Mouse (Mus musculus): ENCODE data around the gene A530064D06Rik. TPM values are rescaled to one million over a fixed set of nuclear protein-coding genes. Genes with fewer than 3 reads are reported as not detected.
"Not testable (repeated sequence)": the region's sequence is repeated elsewhere in the genome, so short reads cannot be mapped to it uniquely, and the experiment has no call there.

The A530064D06Rik gene
- total RNA-seq (2021), result not detected
- long read RNA-seq, experiment 1, result 0 reads
- long read RNA-seq, experiment 2, result 0 reads

DNA sequence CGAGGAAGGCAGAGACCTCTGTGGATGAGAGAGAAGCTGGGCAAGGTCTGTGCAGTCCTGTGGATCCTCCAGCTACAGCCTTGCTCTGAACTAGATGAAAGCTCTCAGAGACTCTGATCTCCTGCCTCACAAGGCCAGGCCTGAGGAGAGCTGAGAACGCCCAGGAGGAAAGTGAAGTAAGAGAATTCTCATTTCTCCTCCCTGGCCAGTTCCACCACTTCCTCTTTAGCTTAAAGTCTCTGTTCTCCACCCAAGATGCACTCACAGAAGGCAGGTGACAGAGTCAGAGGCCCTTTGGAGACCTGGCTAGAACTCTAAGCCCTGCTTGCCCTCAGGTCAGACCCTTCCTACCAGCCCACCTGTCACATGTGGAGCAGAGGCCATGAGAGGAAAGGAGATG is at the start of gene A530064D06Rik:
Gene A530064D06Rik, minus strand, starts transcription at position 173 of the 400 bp plus-strand sequence.
- H3K4me3 ChIP-seq; intact Hi-C loops (cut with DNase I); DNase-seq (ENCODE audit: extremely low spot score in 1 of 2, low spot score in 2 of 2): not testable (repeated sequence)

DNA sequence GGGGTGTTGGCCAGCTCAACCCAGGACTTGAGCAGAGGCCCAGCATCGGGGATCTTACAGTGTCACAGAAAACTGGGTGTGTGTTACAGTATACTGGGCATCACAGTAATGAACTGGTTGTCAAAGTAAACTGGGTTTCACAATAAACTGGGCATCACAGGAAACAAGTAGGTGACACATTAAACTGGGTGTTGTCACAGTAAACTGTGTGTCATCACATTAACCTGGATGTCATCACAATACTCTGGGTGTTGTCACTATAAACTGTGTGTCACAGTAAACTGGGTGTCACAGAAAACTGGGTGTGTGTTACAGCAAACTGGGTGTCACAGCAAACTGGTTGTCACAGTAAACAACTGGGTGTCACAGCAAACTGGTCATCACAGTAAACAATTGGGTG is 48.4 kb upstream of the A530064D06Rik start:
- intact Hi-C loops (cut with DNase I), result no loop called here
- DNase-seq (ENCODE audit: extremely low spot score in 1 of 2, low spot score in 2 of 2), result no peak

More for the DNA sequence above, at the start of gene A530064D06Rik:
- H3K27ac ChIP-seq, result not testable (repeated sequence)

DNA sequence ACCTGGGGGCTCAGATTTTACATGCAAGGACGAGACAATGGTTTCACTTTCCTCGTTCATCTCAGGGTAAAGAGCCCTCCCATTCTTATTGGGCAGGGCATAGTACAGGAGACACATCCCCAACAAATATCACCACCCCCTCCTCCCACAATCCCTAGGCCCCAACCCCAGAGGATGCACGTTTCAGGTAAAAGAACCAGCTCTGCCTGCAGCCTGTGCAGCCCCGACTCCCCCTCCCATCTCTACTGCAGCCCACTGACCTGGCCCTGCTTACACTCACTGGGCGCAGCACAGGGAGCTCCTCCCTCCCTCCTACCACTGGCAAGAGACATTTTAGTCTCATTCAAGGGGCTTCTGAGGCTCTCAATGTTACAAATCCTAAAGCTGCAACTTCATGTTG is 46.4 kb upstream of the A530064D06Rik start:
- intact Hi-C loops (cut with DNase I), result no loop called here
- TF ChIP-seq CTCF (IDR thresholded peaks at IDR 0.05), result no peak
- Histone ChIP-seq H3K4me3 (no peak overlapping the region), H3K27ac (no peak overlapping the region)
- DNase-seq (ENCODE audit: extremely low spot score in 1 of 2, low spot score in 2 of 2), result no peak

More for the DNA sequence above, 48.4 kb upstream of the A530064D06Rik start:
- Histone ChIP-seq H3K27ac (no peak overlapping the region), H3K4me3 (no peak overlapping the region)
- TF ChIP-seq CTCF (IDR thresholded peaks at IDR 0.05), result no peak

DNA sequence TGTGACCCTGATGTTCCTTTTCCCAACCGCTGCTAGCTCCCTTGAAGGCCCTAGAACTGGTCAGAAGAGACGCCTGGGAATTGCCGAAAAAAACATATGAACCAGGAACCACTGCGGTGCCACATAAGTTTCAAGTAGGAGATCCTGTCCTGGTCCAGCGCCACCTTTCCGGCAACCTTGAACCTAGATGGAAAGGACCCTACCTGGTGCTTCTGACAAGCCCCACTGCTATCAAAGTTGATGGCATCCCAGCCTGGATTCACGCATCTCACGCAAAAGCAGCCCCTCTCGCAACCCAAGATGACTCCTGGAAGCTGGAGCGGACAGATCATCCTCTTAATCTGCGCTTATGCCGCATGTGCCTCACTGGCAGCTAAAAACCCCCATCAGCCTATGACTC is 45.5 kb upstream of the A530064D06Rik start:
- no peak overlapping the region for H3K27ac ChIP-seq
- intact Hi-C loops (cut with DNase I), result no loop called here
- no peak for TF ChIP-seq CTCF (IDR thresholded peaks at IDR 0.05)
- H3K4me3 ChIP-seq, result no peak overlapping the region
- no peak for DNase-seq (ENCODE audit: extremely low spot score in 1 of 2, low spot score in 2 of 2)

DNA sequence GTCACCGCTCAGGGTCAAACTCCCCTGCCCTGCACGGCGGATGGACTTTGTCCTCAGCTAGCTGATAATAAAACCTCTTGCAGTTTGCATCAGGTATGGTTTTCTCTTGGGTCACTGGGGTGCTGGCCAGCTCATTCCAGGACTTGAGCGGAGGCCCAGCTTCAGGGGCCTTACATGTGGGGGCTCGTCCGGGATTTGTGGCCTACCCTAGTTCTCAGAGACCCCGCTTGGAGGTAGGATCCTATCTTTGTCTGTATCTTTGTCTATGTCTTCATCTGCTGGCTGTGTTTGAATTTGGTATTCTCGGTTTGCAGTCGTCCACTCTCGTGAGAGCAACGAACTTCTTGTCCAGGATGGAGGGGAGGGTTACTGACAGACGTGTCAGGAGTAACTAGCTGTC is 36.0 kb upstream of the A530064D06Rik start:
- intact Hi-C loops (cut with DNase I), result loop anchor here (5.0 kb wide), 1 partner anchor 134 kb away; no protein-coding TSS in a partner anchor
- DNase-seq (ENCODE audit: extremely low spot score in 1 of 2, low spot score in 2 of 2), result no peak

DNA sequence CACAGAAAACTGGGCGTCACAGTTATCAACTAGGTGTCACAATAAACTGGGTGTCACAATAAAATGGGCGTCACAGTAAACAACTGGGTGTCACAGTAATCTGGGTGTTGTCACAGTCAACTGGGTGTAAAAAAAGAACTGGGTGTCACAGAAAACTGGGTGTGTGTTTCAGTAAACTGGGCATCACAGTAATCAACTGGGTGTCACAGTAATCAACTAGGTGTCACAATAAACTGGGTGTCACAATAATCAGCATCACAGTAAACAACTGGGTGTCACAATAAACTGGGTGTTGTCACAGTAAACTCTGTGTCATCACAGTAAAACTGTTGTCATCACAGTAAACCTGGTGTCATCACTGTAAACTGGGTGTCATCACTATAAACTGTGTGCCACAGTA is 25.3 kb upstream of the A530064D06Rik start:
- intact Hi-C loops (cut with DNase I), result no loop called here
- H3K27ac ChIP-seq, result no peak overlapping the region
- no peak overlapping the region for H3K4me3 ChIP-seq
- no peak for TF ChIP-seq CTCF (IDR thresholded peaks at IDR 0.05)
- no peak for DNase-seq (ENCODE audit: extremely low spot score in 1 of 2, low spot score in 2 of 2)

More for the DNA sequence above, 36.0 kb upstream of the A530064D06Rik start:
- no peak for TF ChIP-seq CTCF (IDR thresholded peaks at IDR 0.05)
- H3K4me3 ChIP-seq, result no peak overlapping the region
- H3K27ac ChIP-seq, result no peak overlapping the region

DNA sequence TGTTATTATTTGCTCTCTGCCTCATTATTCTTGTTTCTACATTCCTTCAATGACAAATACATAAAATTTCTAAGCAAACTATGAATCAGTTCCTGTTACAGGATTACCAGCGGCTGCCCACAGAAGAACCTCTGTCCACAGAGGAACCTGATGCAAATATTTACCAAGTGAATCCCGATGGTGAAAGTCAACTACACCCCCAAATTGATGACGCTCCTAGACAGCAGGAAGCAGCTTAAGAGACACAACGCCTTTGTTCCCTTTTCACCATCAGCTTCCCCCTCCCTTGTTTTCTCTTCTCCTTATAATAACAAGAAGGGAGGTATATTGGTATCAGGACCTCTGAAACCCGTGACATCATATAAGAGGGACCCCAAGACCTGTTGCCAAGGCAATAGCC is 18.2 kb upstream of the A530064D06Rik start:
- intact Hi-C loops (cut with DNase I), result no loop called here

DNA sequence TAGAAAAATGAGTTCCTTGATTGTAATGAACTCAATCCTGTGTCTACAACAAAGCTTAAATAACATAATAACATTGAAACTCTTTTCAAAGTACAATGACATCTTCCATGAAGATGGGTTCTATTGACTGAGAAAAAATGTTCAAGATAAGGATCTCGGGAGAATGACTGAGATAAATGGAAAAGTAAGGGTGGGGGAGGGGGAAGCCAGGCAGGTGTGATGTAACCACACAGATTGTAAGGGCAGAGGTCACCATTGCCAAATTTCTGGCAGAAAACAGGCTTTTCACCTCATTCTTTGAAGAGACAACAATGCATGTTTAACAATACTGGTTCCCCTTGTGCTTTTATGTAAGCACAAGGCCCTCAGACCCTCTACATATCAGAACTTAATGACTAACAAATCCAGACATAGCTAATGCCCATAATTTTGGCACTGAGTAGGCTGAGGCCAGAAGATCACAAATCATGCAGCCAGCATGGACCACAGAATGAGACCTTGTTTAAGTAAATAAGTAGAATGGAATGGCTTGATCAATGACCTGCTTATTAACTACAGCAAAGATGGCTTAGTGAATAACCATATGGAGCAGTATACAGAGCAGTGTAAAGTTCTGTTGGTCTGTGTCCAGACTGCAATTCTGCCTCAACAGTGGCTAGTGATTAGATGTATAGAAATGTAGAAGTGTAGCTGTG is 9.5 kb downstream of the A530064D06Rik start:
- intact Hi-C loops (cut with DNase I), result loop anchor here (2.0 kb wide), 1 partner anchor 23 kb away; no protein-coding TSS in a partner anchor

More for the DNA sequence above, 18.2 kb upstream of the A530064D06Rik start:
- DNase-seq (ENCODE audit: extremely low spot score in 1 of 2, low spot score in 2 of 2), result no peak
- Histone ChIP-seq H3K27ac (no peak overlapping the region), H3K4me3 (no peak overlapping the region)
- no peak for TF ChIP-seq CTCF (IDR thresholded peaks at IDR 0.05)

DNA sequence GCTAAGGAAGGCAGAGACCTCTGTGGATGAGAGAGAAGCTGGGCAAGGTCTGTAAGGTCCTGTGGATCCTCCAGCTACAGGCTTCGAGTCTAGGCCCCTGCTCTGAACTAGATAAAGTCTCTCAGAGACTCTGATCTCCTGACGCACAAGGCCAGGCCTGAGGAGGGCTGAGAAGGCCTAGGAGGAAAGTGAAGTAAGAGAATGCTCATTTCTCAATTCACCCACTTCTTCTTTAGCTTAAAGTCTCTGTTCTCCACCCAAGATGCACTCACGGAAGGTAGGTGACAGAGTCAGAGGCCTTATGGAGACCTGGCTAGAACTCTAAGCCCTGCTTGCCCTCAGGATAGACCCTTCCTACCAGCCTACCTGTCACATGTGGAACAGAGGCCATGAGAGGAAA is 21.0 kb downstream of the A530064D06Rik start, which contains the start of gene 9830107B12Rik:
Gene 9830107B12Rik, minus strand, starts transcription at position 149 of the 400 bp plus-strand sequence.
- intact Hi-C loops (cut with DNase I), result loop anchor here (10.0 kb wide), 1 partner anchor 169 kb away; the partner anchor contains the start of gene B430306N03Rik
- Histone ChIP-seq H3K4me3 (no peak within 1 kb of the TSS), H3K27ac (no peak within 1 kb of the TSS)
- no peak for DNase-seq (ENCODE audit: extremely low spot score in 1 of 2, low spot score in 2 of 2)
- TF ChIP-seq CTCF (IDR thresholded peaks at IDR 0.05), result no peak

More for the DNA sequence above, 9.5 kb downstream of the A530064D06Rik start:
- no peak for TF ChIP-seq CTCF (IDR thresholded peaks at IDR 0.05)
- DNase-seq (ENCODE audit: extremely low spot score in 1 of 2, low spot score in 2 of 2), result no peak
- Histone ChIP-seq H3K27ac (no peak overlapping the region), H3K4me3 (no peak overlapping the region)

DNA sequence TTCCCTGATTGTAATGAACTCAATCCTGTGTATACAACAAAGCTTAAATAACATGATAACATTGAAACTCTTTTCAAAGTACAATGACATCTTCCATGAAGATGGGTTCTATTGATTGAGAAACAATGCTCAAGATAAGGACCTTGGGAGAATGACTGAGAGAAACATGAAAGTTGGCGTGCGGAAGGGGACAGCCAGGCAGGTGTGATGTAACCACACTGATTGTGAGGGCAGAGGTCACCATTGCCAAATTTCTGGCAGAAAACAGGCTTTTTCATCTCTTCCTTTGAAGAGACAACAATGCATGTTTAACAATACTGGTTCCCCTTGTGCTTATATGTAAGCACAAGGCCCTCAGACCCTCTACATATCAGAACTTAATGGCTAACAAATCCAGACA is 34.3 kb downstream of the A530064D06Rik start:
- no peak for TF ChIP-seq CTCF (IDR thresholded peaks at IDR 0.05)
- H3K4me3 ChIP-seq, result no peak overlapping the region
- DNase-seq (ENCODE audit: extremely low spot score in 1 of 2, low spot score in 2 of 2), result no peak
- H3K27ac ChIP-seq, result no peak overlapping the region
- intact Hi-C loops (cut with DNase I), result no loop called here

DNA sequence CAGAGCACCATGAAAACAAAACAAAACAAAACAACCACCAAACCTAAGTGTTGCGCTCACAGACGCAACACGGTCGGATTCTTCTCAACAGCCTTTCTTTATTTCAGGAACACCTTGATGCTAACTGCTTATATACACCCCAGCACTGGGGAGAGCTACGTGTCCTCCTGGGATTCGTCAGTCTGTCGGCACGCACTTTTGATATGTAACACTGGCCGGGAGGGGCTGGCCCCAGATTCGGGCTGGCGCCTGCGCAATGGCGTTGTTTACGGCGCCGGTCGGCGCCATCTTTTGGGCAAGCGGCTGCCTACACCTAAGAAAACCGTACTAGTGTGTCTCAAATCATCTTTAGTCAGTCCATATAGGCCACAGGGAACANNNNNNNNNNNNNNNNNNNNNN is 46.6 kb downstream of the A530064D06Rik start:
- H3K27ac ChIP-seq, result no peak overlapping the region
- no peak for DNase-seq (ENCODE audit: extremely low spot score in 1 of 2, low spot score in 2 of 2)
- intact Hi-C loops (cut with DNase I), result no loop called here
- TF ChIP-seq CTCF (IDR thresholded peaks at IDR 0.05), result no peak
- H3K4me3 ChIP-seq, result no peak overlapping the region

DNA sequence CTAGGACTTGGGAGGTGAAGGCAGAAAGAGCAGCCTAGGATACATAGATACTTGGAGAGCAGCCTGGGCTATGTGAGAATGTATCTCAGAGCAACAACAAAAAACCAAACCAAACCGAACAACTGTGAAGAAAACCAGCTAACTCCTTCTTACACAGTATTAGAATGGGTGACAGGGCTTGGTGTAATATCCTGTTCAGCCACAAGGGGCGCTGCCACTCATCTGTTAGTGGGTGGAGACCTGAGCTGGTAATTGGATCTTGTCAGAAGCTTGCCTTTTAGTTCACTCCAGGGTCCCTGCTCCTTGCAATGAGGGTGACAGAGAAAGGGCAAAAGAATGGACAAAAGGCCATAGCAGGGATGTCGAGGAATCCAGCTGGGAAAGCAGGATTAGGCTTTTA is 47.4 kb downstream of the A530064D06Rik start:
- H3K4me3 ChIP-seq, result no peak overlapping the region
- DNase-seq (ENCODE audit: extremely low spot score in 1 of 2, low spot score in 2 of 2), result peak; percentile 58 to 73
- intact Hi-C loops (cut with DNase I), result loop anchor here (5.0 kb wide), 1 partner anchor 218 kb away; no protein-coding TSS in a partner anchor
- no peak overlapping the region for H3K27ac ChIP-seq
- TF ChIP-seq CTCF (IDR thresholded peaks at IDR 0.05), result peak; percentile 92
